Mouse (Mus musculus) central nervous system, embryonic 14 days (tissue): ENCODE data around the gene Adamtsl1. TPM values are rescaled to one million over a fixed set of nuclear protein-coding genes. Genes with fewer than 3 reads are reported as not detected.

Experiments
- polyA plus RNA-seq: library from polyadenylated mRNA; depleted of rRNA; stranded (reverse); fragments of >200 nt; gene quantifications from 2 replicates; pipeline ENCODE4 v1.2.3, GENCODE M21; 2012; rRNA removed

Adamtsl1 gene
- polyA plus RNA-seq = 3.7 and 8.6 TPM in 2 replicates

GRCm38 (mm10) chr4:85513792-85514191, at the start of gene Adamtsl1:
TSS of gene Adamtsl1 (plus strand) at chr4:85514172.

